Mouse (Mus musculus) kidney, adult 9 months (tissue): ENCODE measurements at regions not wholly inside any gene's neighbourhood (a gene's known extent, or its start where the extent isn't known, plus 50 kb on each side); places are given as distances from the start of the nearest gene placed in this dataset.

Source experiments
- DNase-seq: peaks from one replicate; pipeline ENCODE4 v3.0.0; 2022

DNA sequence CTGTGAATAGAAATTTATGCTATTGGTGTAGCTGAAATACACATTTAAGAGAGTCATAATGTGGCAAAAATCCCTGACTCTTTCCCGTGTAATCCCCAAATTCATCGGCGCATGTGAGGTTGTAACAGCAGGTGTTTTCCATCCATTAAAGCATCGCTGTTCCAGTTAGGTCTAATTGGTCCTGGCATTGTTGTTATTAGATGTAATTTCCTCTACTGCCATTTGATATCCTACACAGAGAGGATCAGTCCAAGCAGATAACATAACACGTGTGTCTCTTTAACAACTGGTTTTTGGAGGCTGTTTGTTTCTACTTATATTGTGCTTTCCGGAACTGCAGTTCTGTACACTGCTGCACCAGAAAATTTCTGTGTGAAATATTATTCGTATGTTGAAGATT is 101.8 kb downstream of the Vgll3 start:
- no peak for DNase-seq

DNA sequence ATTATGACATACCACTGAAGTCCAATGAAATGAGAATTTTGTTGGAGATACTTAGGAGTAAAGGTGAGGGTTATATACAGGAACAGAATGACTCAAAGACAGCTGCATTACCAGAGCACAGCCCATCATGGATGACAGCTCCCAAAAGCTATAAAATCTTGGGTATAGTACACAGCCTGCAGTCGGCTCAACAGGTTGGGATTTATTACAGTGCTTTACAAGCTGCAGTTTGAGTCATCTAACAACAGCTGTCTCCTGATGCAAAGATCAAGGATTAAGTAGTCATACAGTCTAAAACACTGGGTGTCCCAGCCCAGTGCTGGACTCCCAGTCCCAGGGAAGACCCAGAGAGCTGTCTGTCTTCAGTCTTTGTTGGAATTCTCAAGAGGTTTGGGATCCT is 110.9 kb downstream of the Vgll3 start:
- DNase-seq = no peak

DNA sequence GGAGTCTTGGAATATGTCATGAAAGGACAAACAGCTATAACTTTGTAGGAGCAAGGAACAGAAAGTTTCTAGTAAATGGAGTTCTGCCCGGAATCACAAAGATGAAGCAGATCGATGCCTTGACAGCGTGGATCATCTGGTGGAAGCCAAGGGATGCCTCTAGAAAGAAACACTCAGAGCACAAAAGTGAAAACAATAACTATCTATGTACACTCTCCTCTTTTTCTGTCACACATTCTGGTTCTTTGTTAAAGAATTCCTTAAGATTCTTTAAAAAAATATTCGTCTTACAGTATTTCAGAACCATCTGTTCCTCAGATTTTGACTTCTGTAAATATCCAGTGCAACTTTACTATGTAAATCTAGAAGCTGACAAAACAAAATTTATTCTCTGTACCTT is 148.8 kb downstream of the Vgll3 start:
- no peak for DNase-seq

DNA sequence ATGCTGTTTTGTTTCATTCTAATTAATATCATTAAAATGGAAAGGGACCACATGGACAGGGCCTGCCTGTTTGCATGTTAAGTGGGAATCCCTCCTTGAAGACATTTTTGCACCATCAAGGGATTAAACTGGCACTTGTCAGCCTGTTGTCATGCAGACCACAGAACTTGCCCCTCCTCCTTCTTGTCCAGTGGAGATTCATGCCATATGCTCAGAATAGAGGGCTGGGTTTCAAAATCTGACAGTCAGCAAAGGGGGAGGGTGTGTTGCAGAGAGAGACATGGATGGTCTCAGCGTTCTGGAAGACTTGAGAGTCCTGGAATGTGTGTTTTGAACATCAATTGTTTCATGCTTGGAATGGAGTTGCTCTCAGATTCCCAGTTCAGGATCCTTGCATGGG is 149.2 kb downstream of the Vgll3 start:
- DNase-seq = no peak

DNA sequence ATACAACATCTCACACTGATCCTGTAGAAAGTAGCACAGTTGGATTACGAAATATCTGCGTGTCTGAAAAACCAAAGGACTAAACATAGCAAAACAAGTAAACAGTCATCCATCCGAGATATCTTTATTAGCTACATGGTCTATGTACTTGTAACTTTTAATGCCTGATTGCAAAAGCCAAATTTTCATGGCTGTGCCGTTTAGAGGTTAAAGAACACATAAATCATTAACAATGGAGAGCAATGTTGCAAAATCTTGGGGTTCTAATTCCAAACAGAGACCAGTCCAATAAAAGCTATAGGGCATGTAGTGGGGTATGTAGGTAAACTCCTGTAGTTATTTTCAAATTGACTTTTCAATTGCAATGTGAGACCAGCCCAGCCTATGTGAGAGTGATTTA is 162.0 kb downstream of the Vgll3 start:
- peak; percentile 27 for DNase-seq

DNA sequence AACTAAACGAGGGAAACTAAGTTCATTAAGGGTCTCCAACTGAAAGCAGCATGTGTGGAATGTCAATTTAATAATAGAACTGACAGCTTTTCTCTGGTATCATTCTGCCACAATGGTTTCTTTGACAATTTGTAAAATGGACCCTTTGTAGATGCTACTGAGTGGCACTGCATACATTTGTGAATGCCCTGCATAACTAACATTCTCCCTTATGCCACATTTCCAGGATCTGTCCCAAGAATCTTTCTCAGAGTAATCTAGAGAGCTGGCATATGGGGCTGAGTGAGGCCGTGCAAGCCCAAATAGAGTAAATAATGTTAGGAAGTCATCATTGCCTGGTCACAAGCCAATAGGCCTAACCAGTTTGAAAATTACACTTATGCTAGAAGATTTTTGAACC is 172.1 kb downstream of the Vgll3 start:
- no peak for DNase-seq

DNA sequence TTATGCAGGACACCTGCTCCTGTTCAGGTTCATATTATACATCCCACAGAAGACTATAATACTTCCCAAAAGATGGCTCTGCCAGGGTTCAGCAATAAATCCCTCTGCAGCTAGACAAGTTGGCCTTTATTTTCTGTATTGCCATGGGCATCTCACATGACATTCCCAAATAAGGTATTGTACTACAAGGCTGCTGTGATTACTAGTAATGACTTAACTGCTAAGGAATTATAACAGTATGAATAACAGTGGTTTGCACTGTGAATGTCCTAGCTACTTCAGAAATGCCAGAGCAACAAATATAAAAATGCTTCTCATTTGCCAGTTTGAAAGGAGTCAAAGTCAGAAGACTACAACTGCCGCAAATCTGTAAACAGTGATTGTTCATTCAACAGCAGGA is 184.3 kb downstream of the Vgll3 start:
- DNase-seq = no peak

- DNase-seq = no peak
Measured at GRCm38 (mm10) chr16:66000728-66001273, 185.7 kb downstream of the Vgll3 start.

GRCm38 (mm10) chr16:66004689-66005088 is 189.6 kb downstream of the Vgll3 start:
- DNase-seq = no peak

GRCm38 (mm10) chr16:66005954-66006580 is 191.0 kb downstream of the Vgll3 start:
- DNase-seq = peak; percentile 55

GRCm38 (mm10) chr16:66013608-66014007 is 198.6 kb downstream of the Vgll3 start:
- peak; percentile 11 for DNase-seq

- DNase-seq = no peak
Measured at GRCm38 (mm10) chr16:66014861-66015602, 200.0 kb downstream of the Vgll3 start.

- DNase-seq = no peak
Measured at GRCm38 (mm10) chr16:66017040-66017439, 202.0 kb downstream of the Vgll3 start.

DNA sequence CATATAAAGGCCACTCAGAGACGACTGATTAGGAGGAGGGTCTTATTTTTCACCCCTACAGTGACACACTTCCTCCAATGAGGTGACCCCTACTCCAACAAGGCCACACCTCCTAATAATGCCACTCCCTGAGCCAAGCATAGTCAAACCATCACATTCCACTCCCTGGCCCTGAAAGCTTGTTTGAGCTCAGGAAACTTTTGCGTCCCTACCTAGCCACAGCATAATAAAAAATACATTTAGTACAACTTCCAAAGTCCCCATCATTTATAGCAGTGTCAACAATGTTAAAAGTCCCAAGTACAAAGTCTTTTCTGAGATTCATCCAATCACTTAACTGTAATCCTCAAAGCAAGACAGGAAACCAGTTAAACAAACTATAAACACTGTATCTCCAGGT is 208.3 kb downstream of the Vgll3 start:
- DNase-seq = no peak
